Mouse (Mus musculus) G1E (cell line): ENCODE results near the gene Zfp839. TPM values are rescaled to one million over a fixed set of nuclear protein-coding genes. Genes with fewer than 3 reads are reported as not detected.

Experiments used
- ATAC-seq: 2 replicates; pipeline ENCODE4 v1.8.0; 2016; ENCODE audit warnings: mild to moderate bottlenecking; ENCODE audit not compliant: insufficient number of reproducible peaks, poor library complexity, low FRiP score, severe bottlenecking; ENCODE audit errors: extremely low read depth
- DNase-seq: peaks from one replicate; pipeline ENCODE4 v3.0.0; 2012; ENCODE audit warnings: low spot score
- H3K27me3 ChIP-seq: 2 replicates; pipeline ENCODE4 v1.6.1; 2012; ENCODE audit warnings: mild to moderate bottlenecking, low read length, inconsistent platforms; ENCODE audit not compliant: insufficient read depth
- H3K36me3 ChIP-seq: replicated peaks from 2 replicates; pipeline ENCODE3; 2012; ENCODE audit warnings: mild to moderate bottlenecking, inconsistent platforms
- H3K4me1 ChIP-seq: 2 replicates; pipeline ENCODE4 v1.6.1; 2012; ENCODE audit warnings: low read depth, low read length, inconsistent platforms, mixed read lengths; ENCODE audit not compliant: insufficient read depth
- H3K4me3 ChIP-seq: 2 replicates; pipeline ENCODE4 v1.5.1; 2012; ENCODE audit warnings: low read depth, mild to moderate bottlenecking, inconsistent platforms, low read length, moderate library complexity, mixed read lengths
- H3K9me3 ChIP-seq: replicated peaks from 2 replicates; pipeline ENCODE4 v1.6.1; 2012; ENCODE audit warnings: inconsistent platforms
- CTCF ChIP-seq: IDR thresholded peaks from 2 replicates; pipeline ENCODE4 v1.5.1; 2012; ENCODE audit warnings: low read depth, low read length, inconsistent platforms, mixed read lengths
- GATA1 ChIP-seq: IDR thresholded peaks from 2 replicates; pipeline ENCODE4 v1.6.1; 2012; ENCODE audit warnings: borderline replicate concordance, low read length, inconsistent platforms, mixed read lengths
- GATA2 ChIP-seq: IDR thresholded peaks from 2 replicates; pipeline ENCODE4 v1.6.1; 2012; ENCODE audit warnings: low read depth, low read length, inconsistent platforms, borderline replicate concordance
- POLR2AphosphoS5 ChIP-seq: IDR thresholded peaks from 2 replicates; pipeline ENCODE4 v1.6.1; 2012; ENCODE audit warnings: low read depth, low read length, inconsistent platforms; ENCODE audit not compliant: insufficient replicate concordance
- TAL1 ChIP-seq: conservative IDR thresholded peaks from 2 replicates; pipeline ENCODE4 v1.6.1; 2012; ENCODE audit warnings: low read depth, low read length, inconsistent platforms, mixed read lengths
- polyA plus RNA-seq: library from polyadenylated mRNA; stranded (reverse); fragments of >175 nt; gene quantifications from 2 replicates; pipeline ENCODE4 v1.2.3, GENCODE M21; 2012
- total RNA-seq, 2 experiments: library from RNA; stranded (forward) in 1 of 2; stranded (reverse) in 1 of 2; fragments of 200-1000 nt in 1 of 2; fragments of >200 nt in 1 of 2; fragmentation: Nextera tagmentation in 1 of 2; gene quantifications; 2 replicates each; pipeline ENCODE4 v1.2.3; 2014 to 2017

Gene Zfp839
- total and polyA plus RNA-seq, 3 experiments: 7.0 to 8.1 (median 7.9) TPM

DNA sequence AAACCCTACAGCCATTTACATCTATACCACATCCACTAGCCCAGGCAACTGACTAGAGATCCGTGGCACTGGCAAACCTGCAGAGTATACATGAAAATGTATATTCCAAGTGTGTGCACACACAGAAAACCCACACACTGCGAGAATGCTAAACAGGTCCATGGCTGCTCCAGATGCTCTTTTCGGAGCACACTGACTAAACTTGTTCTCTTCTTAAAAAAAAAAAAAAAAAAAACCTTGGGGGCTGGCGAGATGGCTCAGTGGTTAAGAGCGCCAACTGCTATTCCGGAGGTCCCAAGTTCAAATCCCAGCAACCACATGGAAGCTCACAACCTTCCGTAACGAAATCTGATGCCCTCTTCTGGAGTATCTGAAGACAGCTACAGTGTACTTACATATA lies 12.2 kb upstream of the Zfp839 start:
- peaks cover 50% of the 10 kb centered on the region for H3K27me3 ChIP-seq
- no peak for DNase-seq
- H3K4me3 ChIP-seq: no peak overlapping the region
- peaks cover 18% of the 10 kb centered on the region for H3K4me1 ChIP-seq
- H3K36me3 ChIP-seq: no peaks in the 10 kb centered on the region
- no peak for ATAC-seq
- TF ChIP-seq GATA2 (no peak), POLR2AphosphoS5 (no peak), CTCF (no peak), TAL1 (no peak), GATA1 (no peak)
- no peaks in the 10 kb centered on the region for H3K9me3 ChIP-seq

DNA sequence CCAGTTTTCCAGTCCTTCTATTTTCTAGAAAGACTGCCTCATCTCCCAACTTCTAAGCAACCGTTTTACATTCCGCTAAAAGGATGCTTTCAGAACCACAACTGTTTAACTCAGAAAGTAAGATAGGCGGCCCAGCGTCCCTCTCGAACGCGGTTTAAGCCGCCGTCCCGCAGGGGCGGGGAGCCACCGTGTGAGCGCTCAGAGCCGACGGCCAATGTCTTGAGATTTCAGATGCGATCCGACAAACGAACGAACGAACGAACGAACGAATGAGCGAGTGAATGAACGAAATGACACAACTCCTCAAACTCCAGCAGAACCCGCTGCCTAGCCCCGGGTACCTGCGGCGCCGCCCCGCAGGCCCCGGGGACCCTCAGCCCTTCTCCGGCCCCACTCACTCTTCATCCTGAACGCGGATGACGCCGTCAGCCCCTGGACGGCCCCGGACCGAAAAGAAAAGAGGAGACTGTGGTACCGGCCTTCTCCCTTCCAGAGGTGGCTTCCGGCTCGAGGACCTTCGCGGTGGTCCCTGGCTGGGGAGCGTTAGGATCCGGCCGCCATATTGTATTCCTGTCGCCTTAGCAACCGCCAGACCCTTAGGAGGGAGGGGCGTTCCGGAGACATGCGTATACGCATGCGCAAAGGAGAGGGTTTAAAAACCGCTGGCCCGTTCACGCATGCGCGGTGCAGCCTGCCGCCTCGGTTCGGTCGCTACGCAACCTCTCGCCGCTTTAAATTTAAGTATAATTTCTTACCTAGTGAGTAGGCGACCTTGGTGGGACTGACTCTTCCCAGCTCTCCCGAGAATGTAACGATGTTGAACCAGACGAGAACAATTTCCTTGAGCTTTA lies 9.5 kb upstream of the Zfp839 start, which contains the start of gene Mok:
Gene Mok (minus strand): TSS at position 592 of the 851 bp plus-strand sequence.
- ATAC-seq: peak; percentile 47
- no peaks in the 10 kb centered on the region for H3K36me3 ChIP-seq
- peaks cover 32% of the 10 kb centered on the region for H3K27me3 ChIP-seq
- DNase-seq: peak; percentile 95
- H3K9me3 ChIP-seq: no peaks in the 10 kb centered on the region
- H3K4me1 ChIP-seq: peaks cover 43% of the 10 kb centered on the region
- no peak for TF ChIP-seq GATA1
- no peak for TF ChIP-seq CTCF
- no peak for TF ChIP-seq GATA2
- TF ChIP-seq TAL1: no peak
- no peak for TF ChIP-seq POLR2AphosphoS5
- H3K4me3 ChIP-seq: peak within 1 kb of the TSS; percentile 77

DNA sequence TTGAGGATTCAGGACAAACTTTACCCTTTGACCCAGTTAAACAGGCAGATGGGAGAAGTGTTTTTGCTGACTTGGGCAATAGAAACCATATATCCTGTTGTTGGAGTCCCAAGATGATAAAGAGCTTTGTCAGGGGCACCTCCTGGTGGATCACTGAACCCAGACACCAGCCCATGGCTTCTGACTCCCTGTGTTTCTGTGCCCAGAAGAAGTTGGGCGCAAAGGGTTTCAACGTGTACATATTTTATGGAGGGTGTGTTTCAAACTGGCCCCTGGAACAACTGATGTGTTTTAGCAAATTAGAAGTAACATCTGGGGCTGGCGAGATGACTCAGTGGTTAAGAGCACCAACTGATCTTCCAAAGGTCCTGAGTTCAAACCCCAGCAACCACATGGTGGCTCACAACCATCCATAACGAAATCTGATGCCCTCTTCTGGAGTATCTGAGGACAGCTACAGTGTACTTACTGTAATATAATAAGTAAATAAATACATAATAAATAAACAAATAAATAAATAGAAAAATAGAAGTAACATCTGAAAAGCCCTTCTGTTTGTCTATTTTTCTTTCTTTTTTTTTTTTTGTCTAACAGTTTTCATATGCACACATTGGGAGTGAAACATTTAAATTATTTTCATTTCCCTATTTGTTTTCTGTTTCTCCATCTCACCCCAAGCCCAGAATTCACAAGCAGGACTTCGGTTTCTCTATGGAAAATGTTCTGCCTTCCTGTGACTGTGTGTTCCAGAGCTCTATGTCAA lies 8.1 kb upstream of the Zfp839 start:
- DNase-seq: no peak
- Histone ChIP-seq H3K36me3 (no peaks in the 10 kb centered on the region), H3K4me3 (no peak overlapping the region), H3K27me3 (peaks cover 22% of the 10 kb centered on the region), H3K4me1 (peaks cover 53% of the 10 kb centered on the region), H3K9me3 (no peaks in the 10 kb centered on the region)
- ATAC-seq: no peak
- TF ChIP-seq GATA2 (no peak), GATA1 (no peak), CTCF (no peak), POLR2AphosphoS5 (no peak), TAL1 (no peak)

DNA sequence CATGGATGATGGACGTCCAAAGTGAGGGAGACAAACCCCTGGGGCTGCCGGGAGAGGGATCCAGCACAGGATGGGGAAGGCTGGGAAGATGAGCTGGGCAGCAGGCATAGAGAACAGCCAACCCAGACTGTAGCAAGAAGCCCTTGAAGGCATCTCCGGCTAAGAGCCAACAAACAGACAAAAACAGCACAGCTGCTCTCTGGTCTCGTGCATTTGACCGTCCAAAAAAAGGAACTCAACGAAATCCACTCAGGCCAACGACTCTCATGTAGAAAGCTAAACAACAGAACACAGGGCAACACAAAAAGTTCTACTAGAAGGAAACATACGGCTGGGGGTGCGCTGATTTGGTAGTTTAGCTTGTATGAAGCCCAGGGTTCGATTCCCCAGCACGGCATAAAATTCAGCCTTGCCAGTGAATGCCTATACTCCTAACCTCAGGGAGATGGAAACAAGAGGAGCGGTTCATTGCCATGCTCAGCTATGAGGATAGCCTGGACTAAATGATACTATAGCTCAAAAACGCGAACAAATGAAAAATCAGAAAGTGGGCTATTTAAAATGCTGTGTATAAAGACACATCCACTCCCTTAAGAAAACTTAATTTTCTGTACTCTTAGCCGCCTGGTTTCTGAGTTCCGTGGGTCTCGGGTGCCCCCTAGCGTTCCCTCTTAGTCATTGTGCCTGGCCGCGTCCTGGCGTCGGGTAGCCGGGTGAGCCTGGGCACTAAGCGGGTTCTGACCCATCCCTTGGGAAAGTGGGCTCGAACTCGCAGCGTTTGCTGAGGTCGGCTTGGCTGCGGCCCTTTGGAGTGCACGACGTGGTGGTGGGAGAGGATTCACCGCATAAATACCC lies 6.6 kb upstream of the Zfp839 start:
- H3K4me1 ChIP-seq: peaks cover 54% of the 10 kb centered on the region

DNA sequence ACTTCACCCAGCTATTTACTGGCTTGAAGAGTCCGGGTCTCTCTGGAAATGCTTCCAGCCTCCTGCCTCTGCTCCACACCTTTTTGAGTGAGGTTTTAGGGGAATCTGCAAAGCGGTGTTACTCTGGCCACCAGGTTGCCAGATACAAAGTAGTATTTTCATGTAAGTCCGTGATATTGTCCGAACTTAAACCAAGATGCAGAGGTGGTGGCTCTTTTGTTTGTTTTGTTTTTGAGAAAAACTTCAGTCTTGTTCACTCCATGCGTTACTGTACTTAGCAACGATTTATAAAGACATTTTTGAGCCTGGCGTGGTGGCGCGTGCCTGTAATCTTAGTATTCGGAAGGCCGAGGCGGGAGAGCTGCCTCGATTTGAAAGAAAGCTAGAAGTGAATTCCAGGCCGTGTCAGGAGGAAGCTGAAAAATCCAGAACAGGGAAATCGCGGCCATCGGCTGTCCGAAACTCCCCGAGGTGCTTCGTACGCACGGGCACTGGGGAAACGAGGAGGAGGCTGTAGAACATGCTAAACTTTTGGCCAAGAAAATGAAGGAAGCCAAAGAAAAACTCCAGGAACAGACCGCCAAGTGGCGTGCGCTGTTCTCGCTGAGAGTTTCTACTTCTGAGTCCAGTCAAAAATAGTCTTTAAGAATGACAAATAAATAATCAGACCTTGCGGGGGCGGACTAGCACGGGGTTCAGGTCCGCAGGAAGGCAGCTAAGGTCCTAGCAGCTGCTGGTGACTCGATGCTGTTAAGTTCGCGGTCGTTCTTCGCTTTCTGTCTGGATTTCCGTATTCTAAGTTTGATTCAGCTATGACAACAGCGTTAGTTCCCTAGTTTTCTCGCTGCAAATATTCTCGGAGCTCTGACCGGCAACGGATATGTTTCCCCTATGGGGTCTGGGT lies 5.6 kb upstream of the Zfp839 start:
- peaks cover 60% of the 10 kb centered on the region for H3K4me1 ChIP-seq
- DNase-seq (peak; percentile 63), ATAC-seq (peak; percentile 38)
- H3K27me3 ChIP-seq: peaks cover 12% of the 10 kb centered on the region
- no peak for TF ChIP-seq CTCF
- no peak for TF ChIP-seq POLR2AphosphoS5
- TF ChIP-seq GATA2: no peak
- H3K36me3 ChIP-seq: no peaks in the 10 kb centered on the region
- H3K4me3 ChIP-seq: peak overlapping the region; percentile 72
- no peaks in the 10 kb centered on the region for H3K9me3 ChIP-seq

More for the DNA sequence above, 6.6 kb upstream of the Zfp839 start:
- Histone ChIP-seq H3K4me3 (peak overlapping the region; percentile 72), H3K27me3 (peaks cover 13% of the 10 kb centered on the region), H3K36me3 (no peaks in the 10 kb centered on the region), H3K9me3 (no peaks in the 10 kb centered on the region)
- peak; percentile 70 for DNase-seq
- ATAC-seq: peak; percentile 30
- TF ChIP-seq CTCF: peak; percentile 76
- no peak for TF ChIP-seq TAL1
- TF ChIP-seq GATA1: no peak
- TF ChIP-seq GATA2: no peak
- no peak for TF ChIP-seq POLR2AphosphoS5
